In genomic region chr19:57135654-57136053, GRCm38 (mm10) we compare ENCODE assay signal across 7 mouse cellular contexts.
A peak's percentile ranks its signal among the peaks of the same experiment; 100 is the strongest.
DNase-seq lines count a peak whose midpoint lies in the region; ATAC-seq and TF ChIP-seq lines count a peak whose summit lies in the region.
"Not testable (repeated sequence)": the region's sequence is repeated elsewhere in the genome, so short reads cannot be mapped to it uniquely, and the experiment has no call there.

No protein-coding gene starts in this region.

- peaks cover 14% of the 10 kb centered on the region for H3K4me1 ChIP-seq in heart, embryonic 15.5 days (replicated peaks)
- peaks cover 12% of the 10 kb centered on the region for H3K4me1 ChIP-seq in intestine, embryonic 14.5 days (replicated peaks; ENCODE audit: control insufficient read depth, insufficient read depth, low read length)
- not testable (repeated sequence) for H3K4me1 ChIP-seq in intestine, postnatal 0 days (replicated peaks; ENCODE audit: control insufficient read depth, insufficient read depth, low read length); midbrain, embryonic 16.5 days (ENCODE audit: control insufficient read depth, insufficient read depth, low read length)
- H3K4me1 ChIP-seq in midbrain, embryonic 13.5 days (replicated peaks), result peaks cover 20% of the 10 kb centered on the region
- peaks cover 17% of the 10 kb centered on the region for H3K4me1 ChIP-seq in stomach, embryonic 16.5 days (ENCODE audit: control insufficient read depth, insufficient read depth, low read length)

- peak; percentile 88 for DNase-seq in heart, adult 11 months
- not testable (repeated sequence) for DNase-seq in intestine, embryonic 14.5 days (ENCODE audit: low spot score)

- WGBS in heart, embryonic 15.5 days, result 92% methylated on average over 6 of the region's 6 CpGs
- WGBS in intestine, embryonic 14.5 days, result 91% methylated on average over 6 of the region's 6 CpGs
- WGBS in intestine, postnatal 0 days, result 49% methylated on average over 6 of the region's 6 CpGs
- 93% methylated on average over 6 of the region's 6 CpGs for WGBS in midbrain, embryonic 13.5 days
- 93% methylated on average over 6 of the region's 6 CpGs for WGBS in midbrain, embryonic 16.5 days
- 74% methylated on average over 6 of the region's 6 CpGs for WGBS in stomach, embryonic 16.5 days

- H3K27ac ChIP-seq in heart, embryonic 15.5 days; intestine, embryonic 14.5 days (ENCODE audit: low read depth); intestine, postnatal 0 days (ENCODE audit: low read depth, low read length): not testable (repeated sequence)
- H3K27ac ChIP-seq in midbrain, embryonic 13.5 days, result peak overlapping the region; percentile 52; the same call in 1 of the 2 replicates
- H3K27ac ChIP-seq in midbrain, embryonic 16.5 days (ENCODE audit: low read length), result peak overlapping the region; percentile 60
- H3K27ac ChIP-seq in stomach, embryonic 16.5 days (ENCODE audit: low read length), result peak overlapping the region; percentile 55; the same call in 1 of the 2 replicates

- not testable (repeated sequence) for H3K27me3 ChIP-seq in heart, embryonic 15.5 days; intestine, embryonic 14.5 days (replicated peaks; ENCODE audit: control insufficient read depth, insufficient read depth, low read length); intestine, postnatal 0 days (replicated peaks; ENCODE audit: control insufficient read depth, insufficient read depth, low read length); midbrain, embryonic 13.5 days; midbrain, embryonic 16.5 days (ENCODE audit: control insufficient read depth, insufficient read depth, low read depth, low read length); stomach, embryonic 16.5 days (ENCODE audit: control insufficient read depth, insufficient read depth, low read length)

- H3K9me3 ChIP-seq in heart, embryonic 15.5 days (replicated peaks); intestine, embryonic 14.5 days (ENCODE audit: control insufficient read depth, low read length); intestine, postnatal 0 days (ENCODE audit: control insufficient read depth); midbrain, embryonic 13.5 days; midbrain, embryonic 16.5 days (replicated peaks; ENCODE audit: control insufficient read depth, low read length, poor library complexity, severe bottlenecking); stomach, embryonic 16.5 days (replicated peaks; ENCODE audit: control insufficient read depth, low read length): not testable (repeated sequence)

- H3K36me3 ChIP-seq in heart, embryonic 15.5 days; intestine, embryonic 14.5 days (ENCODE audit: control insufficient read depth, insufficient read depth, low read length); intestine, postnatal 0 days (ENCODE audit: control insufficient read depth, insufficient read depth); midbrain, embryonic 13.5 days; midbrain, embryonic 16.5 days (ENCODE audit: control insufficient read depth, insufficient read depth, low read length); stomach, embryonic 16.5 days (ENCODE audit: control insufficient read depth, insufficient read depth, low read length): not testable (repeated sequence)

- H3K4me2 ChIP-seq in heart, embryonic 15.5 days; intestine, embryonic 14.5 days (ENCODE audit: low read length); intestine, postnatal 0 days (replicated peaks; ENCODE audit: low read depth); midbrain, embryonic 13.5 days (replicated peaks); midbrain, embryonic 16.5 days (ENCODE audit: low read length); stomach, embryonic 16.5 days (ENCODE audit: low read depth, low read length): not testable (repeated sequence)

- ATAC-seq in heart, embryonic 15.5 days (replicated peaks; ENCODE audit: insufficient number of reproducible peaks, insufficient read depth, low FRiP score, low read depth), result 0 out of 2 replicates have a peak, but pooled peaks have one; percentile 16
- 0 out of 2 replicates have a peak, but pooled peaks have one; percentile 15 for ATAC-seq in intestine, embryonic 14.5 days (replicated peaks; ENCODE audit: low FRiP score, low TSS enrichment, low read depth)
- ATAC-seq in intestine, postnatal 0 days, result peak; percentile 50
- ATAC-seq in midbrain, embryonic 13.5 days, result 0 out of 2 replicates have a peak, but pooled peaks have one; percentile 9
- ATAC-seq in midbrain, embryonic 16.5 days, result not testable (repeated sequence)
- peak; percentile 59; the same call in 1 of the 2 replicates for ATAC-seq in stomach, embryonic 16.5 days (ENCODE audit: insufficient read depth, low FRiP score)

- not testable (repeated sequence) for H3K9ac ChIP-seq in heart, embryonic 15.5 days; intestine, embryonic 14.5 days (ENCODE audit: low read length); intestine, postnatal 0 days (ENCODE audit: low read depth, low read length); midbrain, embryonic 13.5 days (replicated peaks); midbrain, embryonic 16.5 days (ENCODE audit: low read depth, low read length); stomach, embryonic 16.5 days (ENCODE audit: low read length)

- H3K4me3 ChIP-seq in heart, embryonic 15.5 days; intestine, embryonic 14.5 days (ENCODE audit: low read depth, low read length); intestine, postnatal 0 days (ENCODE audit: low read depth, low read length); midbrain, embryonic 13.5 days (replicated peaks); midbrain, embryonic 16.5 days (ENCODE audit: low read depth, low read length); stomach, embryonic 16.5 days (replicated peaks; ENCODE audit: low read length): not testable (repeated sequence)

- TF ChIP-seq CTCF in intestine, postnatal 0 days (IDR thresholded peaks at IDR 0.05; ENCODE audit: low read depth), result not testable (repeated sequence)
